Mouse (Mus musculus) urinary bladder, postnatal 25 days (tissue): Measurements from ENCODE around the gene Ddx6.
"Not testable (repeated sequence)": the region's sequence is repeated elsewhere in the genome, so short reads cannot be mapped to it uniquely, and the experiment has no call there.

Experiments
- DNase-seq: peaks from one replicate; pipeline ENCODE4 v3.0.0; 2022; ENCODE audit warnings: low spot score

The Ddx6 gene

GRCm38 (mm10) chr9:44604779-44605615 is at the start of gene Ddx6:
TSS of gene Ddx6 (plus strand) at chr9:44604892.
- DNase-seq, result peak; percentile 68

GRCm38 (mm10) chr9:44561597-44561996 is 43.1 kb upstream of the Ddx6 start, which contains the start of gene Cxcr5:
TSS of gene Cxcr5 (minus strand) at chr9:44561877.
- no peak for DNase-seq

GRCm38 (mm10) chr9:44562936-44563335 is 41.8 kb upstream of the Ddx6 start:
- DNase-seq, result no peak

- DNase-seq, result no peak
Observed at GRCm38 (mm10) chr9:44565367-44565766, 39.3 kb upstream of the Ddx6 start.

DNA sequence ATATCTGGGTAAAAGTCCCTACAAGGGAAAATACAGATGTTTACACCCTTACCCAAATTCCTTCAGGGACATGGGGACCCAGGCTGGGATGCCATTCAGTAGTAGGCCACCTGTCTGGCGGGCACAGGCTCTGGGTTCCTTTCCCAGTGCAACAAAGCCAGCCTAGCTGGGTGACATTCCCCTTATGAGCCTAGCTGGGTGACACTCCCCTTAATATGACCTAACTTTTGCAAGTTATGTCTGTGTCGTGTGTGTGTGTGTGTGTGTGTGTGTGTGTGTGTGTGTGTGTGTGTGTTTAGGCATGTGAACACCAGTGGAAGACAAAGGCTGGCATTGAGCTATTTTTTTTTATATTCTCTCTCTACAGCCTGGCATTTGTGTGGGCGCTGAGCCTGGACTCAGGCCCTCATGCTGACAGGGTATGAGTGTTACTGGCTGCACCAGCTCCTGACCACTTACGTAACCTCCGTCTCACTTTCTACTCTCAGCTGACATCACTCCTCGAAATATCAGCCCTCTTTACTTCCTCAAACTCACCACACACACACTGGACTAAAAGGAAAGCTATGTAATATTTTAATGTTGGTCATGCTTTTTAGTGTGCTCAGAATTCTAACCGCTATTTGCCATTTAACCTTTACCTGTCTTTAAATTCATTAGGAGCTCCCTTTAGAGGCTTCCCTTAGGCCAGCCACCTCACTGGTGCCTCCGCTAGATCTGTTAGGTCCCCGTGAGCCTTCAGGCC is 37.2 kb upstream of the Ddx6 start:
- DNase-seq, result no peak

- DNase-seq, result no peak
Observed at GRCm38 (mm10) chr9:44568083-44568455, 36.6 kb upstream of the Ddx6 start.

DNA sequence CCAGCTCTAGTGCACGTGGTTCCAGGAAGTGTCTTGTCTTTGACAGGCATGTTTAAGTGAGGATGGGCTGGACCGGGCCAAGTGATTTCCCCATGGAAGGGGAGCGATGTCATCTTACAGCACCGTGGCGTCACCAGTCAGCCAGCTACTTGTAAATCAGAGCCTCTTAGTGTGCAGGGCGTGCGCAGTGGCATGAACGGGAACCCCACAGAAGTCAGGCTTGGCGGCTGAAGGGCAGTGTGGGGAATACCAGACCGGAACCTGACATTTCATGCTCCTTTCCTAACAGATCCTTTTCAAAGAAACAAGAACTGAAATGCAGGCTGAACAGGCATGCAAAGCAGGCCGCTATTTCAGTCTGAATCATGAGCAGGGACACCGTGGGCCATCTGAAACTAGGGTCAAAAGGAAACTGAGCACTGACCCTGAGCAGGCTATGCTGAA is 33.7 kb upstream of the Ddx6 start:
- DNase-seq, result no peak

DNA sequence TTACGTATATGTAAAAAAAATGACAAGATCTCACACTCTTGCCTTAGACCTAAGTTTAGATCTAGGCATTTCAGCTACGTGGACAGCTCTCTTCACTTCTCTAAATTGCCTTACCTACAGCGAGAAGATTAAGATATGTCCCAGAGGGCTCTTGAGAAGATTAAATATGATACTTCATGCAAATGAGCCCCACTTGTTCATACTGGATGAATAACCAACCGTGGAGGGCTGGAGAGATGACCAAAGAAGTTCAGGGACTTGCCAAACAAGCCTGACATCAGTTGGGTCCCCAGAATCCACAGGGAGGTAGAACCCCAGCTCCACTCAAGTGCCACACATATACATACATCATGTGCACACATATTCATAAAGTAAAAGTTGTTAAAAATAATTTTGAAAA is 31.4 kb upstream of the Ddx6 start:
- no peak for DNase-seq

DNA sequence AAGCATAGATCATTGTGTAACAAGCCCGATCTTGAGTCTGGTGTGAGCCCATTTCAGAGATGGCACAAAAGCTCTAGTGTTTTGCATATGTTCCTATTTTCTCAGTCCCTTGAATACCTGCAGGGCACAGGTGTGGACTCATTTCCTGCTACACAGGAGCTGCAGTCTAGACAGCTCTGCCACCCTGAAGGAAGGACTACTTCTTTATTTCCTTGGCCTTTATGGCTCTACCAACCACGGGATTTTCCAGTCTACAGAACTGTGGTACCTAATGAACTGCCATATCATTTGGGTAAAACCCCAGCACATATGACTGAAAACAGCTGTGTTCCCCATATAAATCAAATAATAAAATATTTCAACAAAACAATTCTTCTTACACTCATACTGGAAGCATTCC is 29.6 kb upstream of the Ddx6 start:
- no peak for DNase-seq

- DNase-seq, result not testable (repeated sequence)
Observed at GRCm38 (mm10) chr9:44576046-44576445, 28.6 kb upstream of the Ddx6 start.

DNA sequence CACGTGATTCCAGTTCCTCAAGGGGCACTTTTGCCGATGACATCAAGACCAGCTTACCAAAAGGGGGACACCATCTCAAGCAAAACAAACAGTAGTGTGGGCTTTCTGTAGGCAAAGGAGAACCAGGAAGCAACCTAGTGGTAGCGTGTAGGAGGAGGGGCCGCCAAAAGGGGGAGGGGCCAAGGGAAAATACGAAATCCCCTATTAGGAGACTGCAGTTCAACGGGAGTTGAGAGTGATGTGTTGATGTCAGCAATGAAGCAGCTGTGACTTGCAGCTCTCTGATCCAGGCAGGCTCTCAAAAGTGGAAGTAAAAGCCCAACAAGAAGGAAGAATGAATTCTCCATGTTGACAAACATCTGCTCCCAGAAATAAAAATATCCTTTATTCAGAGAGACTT is 25.3 kb upstream of the Ddx6 start:
- DNase-seq, result no peak

DNA sequence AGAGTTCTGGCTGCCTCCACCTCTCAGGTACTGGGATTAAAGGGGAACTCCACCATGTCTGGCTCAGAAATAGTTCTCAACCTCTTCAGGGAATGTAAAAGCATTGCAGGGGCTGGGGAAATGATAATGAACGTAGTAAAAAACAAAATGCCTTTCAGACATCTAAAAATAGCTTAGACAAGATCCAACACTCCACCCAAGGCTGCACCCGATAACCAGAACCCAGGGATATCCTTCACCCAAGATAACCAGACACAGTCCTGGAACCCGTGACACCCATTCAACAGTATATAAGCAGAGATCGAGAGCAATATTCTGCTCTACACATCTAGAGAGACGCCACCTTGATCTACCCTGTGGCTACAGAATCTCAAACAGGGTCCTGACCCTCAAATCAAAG is 24.6 kb upstream of the Ddx6 start:
- DNase-seq, result no peak

DNA sequence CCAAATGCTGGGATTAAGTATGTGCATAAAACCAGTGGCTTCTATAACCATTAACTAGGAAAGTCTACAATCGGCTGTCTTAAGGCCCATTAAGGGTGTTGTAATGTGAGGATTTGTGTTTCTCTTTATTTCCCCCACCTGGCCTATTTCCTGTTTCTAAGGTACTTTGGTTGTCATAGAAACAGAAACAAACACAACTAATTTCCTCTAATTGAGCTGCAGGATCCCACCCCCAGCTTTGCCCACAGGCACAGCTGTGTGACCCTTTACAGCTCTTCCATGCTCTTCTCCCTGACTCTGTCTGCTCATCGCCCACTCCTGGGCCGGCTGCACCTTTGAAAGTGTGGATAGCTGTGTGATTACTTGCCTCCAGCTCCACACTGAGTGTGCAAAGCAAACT is 23.3 kb upstream of the Ddx6 start:
- DNase-seq, result no peak

DNA sequence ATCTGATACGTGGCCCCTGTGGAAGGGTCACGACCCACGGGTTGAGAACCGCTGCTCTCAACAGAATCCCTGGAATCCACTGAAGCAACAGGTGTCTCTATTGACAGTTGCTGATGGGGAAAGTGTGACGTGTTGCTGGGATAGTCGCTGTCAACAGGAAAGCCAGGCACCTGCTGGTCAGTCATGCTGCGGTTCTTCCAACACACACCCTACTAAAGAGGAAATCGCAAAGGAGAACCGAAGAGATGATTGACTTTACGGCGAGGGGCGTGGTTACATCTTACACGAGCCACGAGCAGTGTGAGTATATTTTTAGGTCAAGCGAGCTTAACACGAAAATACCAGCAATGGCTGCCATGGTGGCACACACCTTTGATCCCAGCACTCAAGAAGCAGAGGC is 22.3 kb upstream of the Ddx6 start:
- no peak for DNase-seq

- DNase-seq, result no peak
Observed at GRCm38 (mm10) chr9:44586640-44587261, 17.9 kb upstream of the Ddx6 start.

GRCm38 (mm10) chr9:44587262-44588160 is 17.2 kb upstream of the Ddx6 start:
- no peak for DNase-seq

GRCm38 (mm10) chr9:44588605-44589004 is 16.1 kb upstream of the Ddx6 start:
- DNase-seq, result no peak

GRCm38 (mm10) chr9:44589095-44589494 is 15.6 kb upstream of the Ddx6 start:
- no peak for DNase-seq

GRCm38 (mm10) chr9:44590969-44591368 is 13.7 kb upstream of the Ddx6 start:
- DNase-seq, result no peak

GRCm38 (mm10) chr9:44591595-44592188 is 13.0 kb upstream of the Ddx6 start:
- DNase-seq, result no peak

- DNase-seq, result no peak
Observed at GRCm38 (mm10) chr9:44593221-44593620, 11.5 kb upstream of the Ddx6 start.
